Mouse (Mus musculus) retina, postnatal 1 day (tissue): ENCODE results near the gene 1700057G04Rik.
"Not testable (repeated sequence)": the region's sequence is repeated elsewhere in the genome, so short reads cannot be mapped to it uniquely, and the experiment has no call there.

Experiments
- DNase-seq: peaks from one replicate; pipeline ENCODE4 v3.0.0-alpha.2; 2012

The 1700057G04Rik gene

GRCm38 (mm10) chr9:92305620-92306220 lies 3.5 kb upstream of the 1700057G04Rik start:
- no peak for DNase-seq

GRCm38 (mm10) chr9:92316791-92317190 lies 7.6 kb downstream of the 1700057G04Rik start:
- no peak for DNase-seq

GRCm38 (mm10) chr9:92325936-92326335 lies 16.8 kb downstream of the 1700057G04Rik start:
- not testable (repeated sequence) for DNase-seq

- DNase-seq: no peak
Measured at GRCm38 (mm10) chr9:92326813-92327212, 17.6 kb downstream of the 1700057G04Rik start.

- no peak for DNase-seq
Measured at GRCm38 (mm10) chr9:92331383-92331782, 22.2 kb downstream of the 1700057G04Rik start.

GRCm38 (mm10) chr9:92334845-92335244 lies 25.7 kb downstream of the 1700057G04Rik start:
- no peak for DNase-seq

GRCm38 (mm10) chr9:92335277-92335818 lies 26.2 kb downstream of the 1700057G04Rik start:
- no peak for DNase-seq

- DNase-seq: no peak
Measured at GRCm38 (mm10) chr9:92337063-92337462, 27.9 kb downstream of the 1700057G04Rik start.

GRCm38 (mm10) chr9:92337661-92338060 lies 28.5 kb downstream of the 1700057G04Rik start:
- DNase-seq: no peak

GRCm38 (mm10) chr9:92338954-92339353 lies 29.8 kb downstream of the 1700057G04Rik start:
- DNase-seq: no peak

- no peak for DNase-seq
Measured at GRCm38 (mm10) chr9:92351924-92352323, 42.7 kb downstream of the 1700057G04Rik start.

GRCm38 (mm10) chr9:92353306-92353705 lies 44.1 kb downstream of the 1700057G04Rik start:
- no peak for DNase-seq

- peak; percentile 23 for DNase-seq
Measured at GRCm38 (mm10) chr9:92360691-92361310, 51.6 kb downstream of the 1700057G04Rik start.

- no peak for DNase-seq
Measured at GRCm38 (mm10) chr9:92363478-92363877, 54.3 kb downstream of the 1700057G04Rik start.

- no peak for DNase-seq
Measured at GRCm38 (mm10) chr9:92368920-92369319, 59.7 kb downstream of the 1700057G04Rik start.

- DNase-seq: no peak
Measured at GRCm38 (mm10) chr9:92373896-92374295, 64.7 kb downstream of the 1700057G04Rik start.

- DNase-seq: no peak
Measured at GRCm38 (mm10) chr9:92374705-92375199, 65.6 kb downstream of the 1700057G04Rik start.

GRCm38 (mm10) chr9:92375378-92375777 lies 66.2 kb downstream of the 1700057G04Rik start:
- no peak for DNase-seq

GRCm38 (mm10) chr9:92377967-92378366 lies 68.8 kb downstream of the 1700057G04Rik start:
- peak; percentile 6 for DNase-seq

GRCm38 (mm10) chr9:92379240-92379639 lies 70.1 kb downstream of the 1700057G04Rik start:
- DNase-seq: no peak

- no peak for DNase-seq
Measured at GRCm38 (mm10) chr9:92383415-92383814, 74.2 kb downstream of the 1700057G04Rik start.

GRCm38 (mm10) chr9:92384401-92384800 lies 75.2 kb downstream of the 1700057G04Rik start:
- DNase-seq: no peak

- no peak for DNase-seq
Measured at GRCm38 (mm10) chr9:92385831-92386230, 76.7 kb downstream of the 1700057G04Rik start.

GRCm38 (mm10) chr9:92386871-92387270 lies 77.7 kb downstream of the 1700057G04Rik start:
- no peak for DNase-seq
